ENCODE assay signal across 8 mouse cellular contexts in the genomic region with DNA sequence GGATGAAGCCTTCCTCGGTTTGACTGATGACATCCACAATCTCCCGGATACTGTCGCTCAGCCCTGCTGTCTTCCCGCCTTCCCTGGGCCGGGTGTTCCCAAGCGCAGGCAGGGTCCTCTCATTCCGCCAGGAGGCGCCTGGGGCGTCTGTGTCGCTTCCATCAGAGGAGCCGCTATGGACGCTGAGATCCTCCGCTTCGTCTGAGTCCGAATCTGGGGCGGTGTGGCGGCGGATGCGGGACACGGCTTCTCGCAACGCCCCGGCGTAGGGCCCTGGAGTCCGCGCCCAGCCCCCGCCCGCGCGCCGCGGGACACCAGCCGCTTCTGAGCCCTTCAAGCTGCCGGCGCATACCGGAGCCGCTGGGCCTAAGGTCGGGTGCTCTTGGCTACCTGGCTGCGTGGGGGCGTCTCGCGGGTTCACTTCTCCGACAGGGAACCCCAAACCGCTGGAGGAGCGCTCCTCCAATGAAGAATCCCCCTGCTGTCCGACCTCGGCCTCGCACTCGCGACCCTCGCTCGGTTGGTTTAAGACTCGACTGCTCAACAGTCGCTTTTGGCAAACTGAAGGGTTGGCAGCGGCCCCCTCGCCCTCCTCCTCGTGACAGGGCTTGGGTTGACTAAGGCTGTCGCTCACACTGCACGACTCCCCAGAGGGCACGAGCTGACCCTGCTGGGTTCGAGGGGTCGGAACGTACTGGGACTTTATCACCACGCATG. TPM values are rescaled to one million over a fixed set of nuclear protein-coding genes. Genes with fewer than 3 reads are reported as not detected.
DNase-seq lines count a peak whose midpoint lies in the region; ATAC-seq and TF ChIP-seq lines count a peak whose summit lies in the region.

No protein-coding gene starts in this region.

- H3K4me3 ChIP-seq in ES-Bruce4 (ENCODE audit: low read depth, low read length) = peak overlapping the region; percentile 42
- peak overlapping the region; percentile 44 for H3K4me3 ChIP-seq in forebrain, postnatal 0 days (ENCODE audit: low read depth, low read length)
- peak overlapping the region; percentile 55 for H3K4me3 ChIP-seq in lung, embryonic 16.5 days (ENCODE audit: low read length)

- H3K4me2 ChIP-seq in forebrain, postnatal 0 days (ENCODE audit: low read depth) = peak overlapping the region; percentile 85
- H3K4me2 ChIP-seq in lung, embryonic 16.5 days (ENCODE audit: low read depth, low read length) = peak overlapping the region; percentile 93

- ATAC-seq in forebrain, postnatal 0 days = peak; percentile 59
- ATAC-seq in lung, embryonic 16.5 days (ENCODE audit: low read depth) = peak; percentile 57; the same call in 1 of the 2 replicates

- H3K27ac ChIP-seq in ES-Bruce4 (ENCODE audit: insufficient read depth, low read length) = no peak overlapping the region
- no peak overlapping the region for H3K27ac ChIP-seq in forebrain, postnatal 0 days (ENCODE audit: low read depth, low read length)
- no peak overlapping the region for H3K27ac ChIP-seq in lung, embryonic 16.5 days (ENCODE audit: low read length)

- no peaks in the 10 kb centered on the region for H3K9me3 ChIP-seq in ES-Bruce4 (replicated peaks; ENCODE audit: control insufficient read depth, insufficient read depth, low read length, poor library complexity, severe bottlenecking)
- no peaks in the 10 kb centered on the region for H3K9me3 ChIP-seq in forebrain, postnatal 0 days (ENCODE audit: low read length)
- H3K9me3 ChIP-seq in lung, embryonic 16.5 days (ENCODE audit: control insufficient read depth, low read length) = no peaks in the 10 kb centered on the region

- peak; percentile 37 for TF ChIP-seq CTCF in ES-Bruce4 (IDR thresholded peaks at IDR 0.05; ENCODE audit: low read depth, low read length)
- TF ChIP-seq CTCF in forebrain, postnatal 0 days (IDR thresholded peaks at IDR 0.05; ENCODE audit: low read depth) = peak; percentile 82

- WGBS in forebrain, postnatal 0 days = 3% methylated on average over 62 of the region's 64 CpGs
- WGBS in lung, embryonic 16.5 days = 1% methylated on average over 64 of the region's 64 CpGs

- peak; percentile 46 for DNase-seq in cerebellum, adult 11-12 months
- DNase-seq in forebrain, postnatal 0 days = peak; percentile 85
- DNase-seq in heart, postnatal 4 days = peak; percentile 84
- peak; percentile 62 for DNase-seq in layer of hippocampus, adult 9-11 months
- peak; percentile 54 for DNase-seq in ovary, postnatal 10 days (ENCODE audit: low spot score)
- peak; percentile 46 to 69 for DNase-seq in urinary bladder, postnatal 36 days (ENCODE audit: low spot score in 2 of 2)

- no peaks in the 10 kb centered on the region for H3K4me1 ChIP-seq in ES-Bruce4 (ENCODE audit: control insufficient read depth, insufficient read depth, low read length)
- H3K4me1 ChIP-seq in forebrain, postnatal 0 days (ENCODE audit: insufficient read depth) = peaks cover 10% of the 10 kb centered on the region; the same call in 1 of the 2 replicates
- peaks cover 29% of the 10 kb centered on the region for H3K4me1 ChIP-seq in lung, embryonic 16.5 days (replicated peaks; ENCODE audit: control insufficient read depth, insufficient read depth, low read length)

- TF ChIP-seq POLR2A in ES-Bruce4 (IDR thresholded peaks at IDR 0.05; ENCODE audit: insufficient read depth, low read length) = no peak

- no peaks in the 10 kb centered on the region for H3K36me3 ChIP-seq in ES-Bruce4 (ENCODE audit: control insufficient read depth, insufficient read depth, low read length, poor library complexity, severe bottlenecking)
- no peaks in the 10 kb centered on the region for H3K36me3 ChIP-seq in forebrain, postnatal 0 days (ENCODE audit: insufficient read depth)
- no peaks in the 10 kb centered on the region for H3K36me3 ChIP-seq in lung, embryonic 16.5 days (ENCODE audit: control insufficient read depth, insufficient read depth, low read length)

- TF ChIP-seq EP300 in ES-Bruce4 (IDR thresholded peaks at IDR 0.05; ENCODE audit: insufficient read depth, low read depth, low read length) = no peak

- H3K27me3 ChIP-seq in ES-Bruce4 (ENCODE audit: control insufficient read depth, insufficient read depth, low read length, poor library complexity, severe bottlenecking) = peaks cover 11% of the 10 kb centered on the region; the same call in 1 of the 2 replicates
- H3K27me3 ChIP-seq in forebrain, postnatal 0 days (ENCODE audit: insufficient read depth, low read length) = peaks cover 84% of the 10 kb centered on the region
- peaks cover 93% of the 10 kb centered on the region for H3K27me3 ChIP-seq in lung, embryonic 16.5 days (ENCODE audit: control insufficient read depth, insufficient read depth, low read depth, low read length)

- peak overlapping the region; percentile 43 for H3K9ac ChIP-seq in ES-Bruce4 (ENCODE audit: low read depth, poor library complexity, severe bottlenecking)
- peak overlapping the region; percentile 53 for H3K9ac ChIP-seq in forebrain, postnatal 0 days
- peak overlapping the region; percentile 63 for H3K9ac ChIP-seq in lung, embryonic 16.5 days (ENCODE audit: low read length)

RNA-seq across cellular contexts. Expression of a gene that starts 3.8 kb away (rescaled TPM):
- polyA plus RNA-seq in ES-Bruce4 (2011; ENCODE audit: insufficient read depth, insufficient read length, low read depth, missing spikeins) = not detected in 2 replicates
- 36.3 and 49.6 TPM in 2 replicates for total RNA-seq in forebrain, postnatal 0 days (2014; rRNA removed)
- polyA plus RNA-seq in forebrain, postnatal 0 days (2015; fragmentation: Nextera tagmentation; extraction: Ambion mirVana) = 2.2 TPM in 2 replicates
- 1 to 10 TPM in 1 of 2 experiments, under 1 TPM in 1; 0.93 to 1.2 TPM for total RNA-seq in heart, postnatal 4 days (2021)
- polyA plus RNA-seq in lung, embryonic 16.5 days (2015; fragmentation: Nextera tagmentation; extraction: Ambion mirVana) = not detected in 2 replicates

RNA-seq across cellular contexts. Expression of a gene that starts 15.8 kb away (rescaled TPM):
- polyA plus RNA-seq in ES-Bruce4 (2011; ENCODE audit: insufficient read depth, insufficient read length, low read depth, missing spikeins) = not detected in 2 replicates
- total RNA-seq in forebrain, postnatal 0 days (2014; rRNA removed) = not detected in 2 replicates
- polyA plus RNA-seq in forebrain, postnatal 0 days (2015; fragmentation: Nextera tagmentation; extraction: Ambion mirVana) = 0.33 and 0.35 TPM in 2 replicates
- not detected for total RNA-seq in heart, postnatal 4 days (2021)
- not detected in 2 replicates for polyA plus RNA-seq in lung, embryonic 16.5 days (2015; fragmentation: Nextera tagmentation; extraction: Ambion mirVana)

RNA-seq across cellular contexts. Expression of a gene that starts 25.8 kb away (rescaled TPM):
- polyA plus RNA-seq in ES-Bruce4 (2011; ENCODE audit: insufficient read depth, insufficient read length, low read depth, missing spikeins) = 51.0 and 61.0 TPM in 2 replicates
- total RNA-seq in forebrain, postnatal 0 days (2014; rRNA removed) = 46.5 and 48.3 TPM in 2 replicates
- 55.0 and 58.4 TPM in 2 replicates for polyA plus RNA-seq in forebrain, postnatal 0 days (2015; fragmentation: Nextera tagmentation; extraction: Ambion mirVana)
- 10 to 100 TPM; 88.9 to 89.3 TPM for total RNA-seq in heart, postnatal 4 days (2021)
- 106 TPM in 2 replicates for polyA plus RNA-seq in lung, embryonic 16.5 days (2015; fragmentation: Nextera tagmentation; extraction: Ambion mirVana)

RNA-seq across cellular contexts. Expression of a gene that starts 27.5 kb away (rescaled TPM):
- 1.7 and 1.8 TPM in 2 replicates for polyA plus RNA-seq in ES-Bruce4 (2011; ENCODE audit: insufficient read depth, insufficient read length, low read depth, missing spikeins)
- 0.31 and 1.1 TPM in 2 replicates for total RNA-seq in forebrain, postnatal 0 days (2014; rRNA removed)
- polyA plus RNA-seq in forebrain, postnatal 0 days (2015; fragmentation: Nextera tagmentation; extraction: Ambion mirVana) = not detected in 2 replicates
- under 1 TPM; 0.36 to 0.50 TPM for total RNA-seq in heart, postnatal 4 days (2021)
- 0.13 and 0.23 TPM in 2 replicates for polyA plus RNA-seq in lung, embryonic 16.5 days (2015; fragmentation: Nextera tagmentation; extraction: Ambion mirVana)

RNA-seq across cellular contexts. Expression of a gene that starts 42.5 kb away (rescaled TPM):
- 58.4 and 59.3 TPM in 2 replicates for polyA plus RNA-seq in ES-Bruce4 (2011; ENCODE audit: insufficient read depth, insufficient read length, low read depth, missing spikeins)
- 99.6 and 116 TPM in 2 replicates for total RNA-seq in forebrain, postnatal 0 days (2014; rRNA removed)
- polyA plus RNA-seq in forebrain, postnatal 0 days (2015; fragmentation: Nextera tagmentation; extraction: Ambion mirVana) = 62.5 and 104 TPM in 2 replicates
- total RNA-seq in heart, postnatal 4 days (2021) = 10 to 100 TPM; 40.9 to 43.7 TPM
- 40.2 and 40.6 TPM in 2 replicates for polyA plus RNA-seq in lung, embryonic 16.5 days (2015; fragmentation: Nextera tagmentation; extraction: Ambion mirVana)
